Mouse (Mus musculus): ENCODE measurements around the gene Scaf4.

DNA sequence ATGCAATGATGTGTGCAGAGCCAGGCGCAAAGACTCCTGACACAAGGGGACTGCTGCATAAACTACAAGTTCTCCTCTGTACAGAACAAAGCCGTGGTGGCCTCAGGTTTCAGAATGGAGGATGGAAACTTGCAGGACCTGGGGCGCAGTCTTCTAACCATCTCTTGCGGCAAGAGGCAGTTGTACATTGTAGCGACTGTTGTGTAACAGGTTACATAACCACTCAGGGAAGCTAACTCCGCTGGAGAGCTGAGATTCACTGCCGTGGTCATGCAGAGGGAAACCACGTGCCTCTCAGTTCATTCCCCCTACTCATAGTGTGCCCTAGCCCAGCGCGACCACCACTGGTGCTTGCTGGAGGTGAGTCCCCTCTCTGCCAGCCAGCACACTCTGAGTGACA lies 85.1 kb downstream of the Scaf4 start:
- TF ChIP-seq FLI1 (IDR thresholded peaks at IDR 0.05; ENCODE audit: low read length) (no peak), GATA1 (IDR thresholded peaks at IDR 0.05; ENCODE audit: borderline replicate concordance, low read length) (no peak)

All from megakaryocyte, embryonic 14.5 days (primary cell).